Mouse (Mus musculus) left cerebral cortex, adult 2 months (tissue): ENCODE measurements at regions not wholly inside any gene's neighbourhood (a gene's known extent, or its start where the extent isn't known, plus 50 kb on each side); places are given as distances from the start of the nearest gene placed in this dataset.

Experiments used
- DNase-seq, 2 experiments: peaks; one replicate each; pipeline ENCODE4 v3.0.0; 2021 to 2022; ENCODE audit warnings: low spot score in 2 of 2, mixed read lengths in 1 of 2; ENCODE audit errors: extremely low spot score in 1 of 2
- H3K27ac ChIP-seq: fragments of 200-600 bp; 2 replicates; pipeline ENCODE4 v1.8.1; 2022
- H3K4me3 ChIP-seq: fragments of 200-600 bp; 2 replicates; pipeline ENCODE4 v1.8.1; 2022
- CTCF ChIP-seq: fragments of 200-600 bp; IDR thresholded peaks from 2 replicates; pipeline ENCODE4 v1.8.1; 2022; ENCODE audit warnings: antibody characterized with exemption, mild to moderate bottlenecking, moderate library complexity
- intact Hi-C: fragments of 180-260 bp; cut with DNase I; formaldehyde crosslinking; loops from one replicate; pipeline ENCODE4 v1.15.1; 2025

- TF ChIP-seq CTCF, result no peak
- Histone ChIP-seq H3K27ac (no peak overlapping the region), H3K4me3 (no peak overlapping the region)
- no peak for DNase-seq
- intact Hi-C loops, result no loop called here
Measured at GRCm38 (mm10) chr15:93910158-93910557, 314.5 kb upstream of the Prickle1 start.

GRCm38 (mm10) chr15:93903671-93904603 is 308.2 kb upstream of the Prickle1 start:
- TF ChIP-seq CTCF, result no peak
- Histone ChIP-seq H3K27ac (no peak overlapping the region), H3K4me3 (no peak overlapping the region)
- intact Hi-C loops, result no loop called here
- no peak for DNase-seq

- DNase-seq, result no peak
- TF ChIP-seq CTCF, result no peak
- Histone ChIP-seq H3K27ac (peak overlapping the region; percentile 32; the same call in 1 of the 2 replicates), H3K4me3 (no peak overlapping the region)
- intact Hi-C loops, result loop anchor here (5.0 kb wide), 1 partner anchor 279 kb away; no protein-coding TSS in a partner anchor
Measured at GRCm38 (mm10) chr15:93882826-93883225, 287.1 kb upstream of the Prickle1 start.

GRCm38 (mm10) chr15:93881276-93881675 is 285.6 kb upstream of the Prickle1 start:
- H3K27ac ChIP-seq, result peak overlapping the region; percentile 80
- intact Hi-C loops, result loop anchor here (5.0 kb wide), 1 partner anchor 281 kb away; no protein-coding TSS in a partner anchor
- DNase-seq, result no peak
- H3K4me3 ChIP-seq, result no peak overlapping the region
- no peak for TF ChIP-seq CTCF

- intact Hi-C loops, result loop anchor here (5.0 kb wide), 1 partner anchor 282 kb away; no protein-coding TSS in a partner anchor
- peak overlapping the region; percentile 54 for H3K27ac ChIP-seq
- DNase-seq, result no peak
- no peak overlapping the region for H3K4me3 ChIP-seq
- TF ChIP-seq CTCF, result no peak
Measured at GRCm38 (mm10) chr15:93880302-93880701, 284.6 kb upstream of the Prickle1 start.

GRCm38 (mm10) chr15:93879006-93879405 is 283.3 kb upstream of the Prickle1 start:
- DNase-seq, result no peak
- H3K27ac ChIP-seq, result peak overlapping the region; percentile 54
- H3K4me3 ChIP-seq, result no peak overlapping the region
- TF ChIP-seq CTCF, result no peak
- intact Hi-C loops, result loop anchor here (5.0 kb wide), 2 partner anchors 168 to 187 kb away; no protein-coding TSS in a partner anchor

- intact Hi-C loops, result loop anchor here (1.0 to 5.0 kb wide), 3 partner anchors 30 to 184 kb away; no protein-coding TSS in a partner anchor
- no peak for TF ChIP-seq CTCF
- DNase-seq, result no peak
- peak overlapping the region; percentile 73 for H3K27ac ChIP-seq
- no peak overlapping the region for H3K4me3 ChIP-seq
Measured at GRCm38 (mm10) chr15:93876335-93876734, 280.6 kb upstream of the Prickle1 start.

GRCm38 (mm10) chr15:93875685-93876084 is 280.0 kb upstream of the Prickle1 start:
- Histone ChIP-seq H3K4me3 (no peak overlapping the region), H3K27ac (peak overlapping the region; percentile 73; the same call in 1 of the 2 replicates)
- no peak for TF ChIP-seq CTCF
- DNase-seq, result no peak
- intact Hi-C loops, result loop anchor here (1.0 to 5.0 kb wide), 4 partner anchors 23 to 183 kb away; no protein-coding TSS in a partner anchor

GRCm38 (mm10) chr15:93874206-93874605 is 278.5 kb upstream of the Prickle1 start:
- intact Hi-C loops, result loop anchor here (2.0 kb wide), 1 partner anchor 21 kb away; no protein-coding TSS in a partner anchor
- Histone ChIP-seq H3K27ac (no peak overlapping the region; the same call in 1 of the 2 replicates), H3K4me3 (no peak overlapping the region)
- TF ChIP-seq CTCF, result no peak
- DNase-seq, result peak; percentile 49 to 70

GRCm38 (mm10) chr15:93857336-93857901 is 261.7 kb upstream of the Prickle1 start:
- H3K27ac ChIP-seq, result peak overlapping the region; percentile 70
- no peak for DNase-seq
- H3K4me3 ChIP-seq, result no peak overlapping the region
- intact Hi-C loops, result no loop called here
- no peak for TF ChIP-seq CTCF

- intact Hi-C loops, result loop anchor here (1.0 to 2.0 kb wide), 3 partner anchors 8 to 242 kb away; no protein-coding TSS in a partner anchor
- TF ChIP-seq CTCF, result no peak
- H3K27ac ChIP-seq, result peak overlapping the region; percentile 76
- DNase-seq, result no peak
- no peak overlapping the region for H3K4me3 ChIP-seq
Measured at GRCm38 (mm10) chr15:93853221-93853620, 257.5 kb upstream of the Prickle1 start.

- intact Hi-C loops, result loop anchor here (2.0 kb wide), 2 partner anchors 23 to 241 kb away; no protein-coding TSS in a partner anchor
- DNase-seq, result no peak
- no peak for TF ChIP-seq CTCF
- Histone ChIP-seq H3K4me3 (no peak overlapping the region), H3K27ac (peak overlapping the region; percentile 45; the same call in 1 of the 2 replicates)
Measured at GRCm38 (mm10) chr15:93852126-93852525, 256.4 kb upstream of the Prickle1 start.
